Mouse (Mus musculus): ENCODE data around the gene Phtf2.

DNA sequence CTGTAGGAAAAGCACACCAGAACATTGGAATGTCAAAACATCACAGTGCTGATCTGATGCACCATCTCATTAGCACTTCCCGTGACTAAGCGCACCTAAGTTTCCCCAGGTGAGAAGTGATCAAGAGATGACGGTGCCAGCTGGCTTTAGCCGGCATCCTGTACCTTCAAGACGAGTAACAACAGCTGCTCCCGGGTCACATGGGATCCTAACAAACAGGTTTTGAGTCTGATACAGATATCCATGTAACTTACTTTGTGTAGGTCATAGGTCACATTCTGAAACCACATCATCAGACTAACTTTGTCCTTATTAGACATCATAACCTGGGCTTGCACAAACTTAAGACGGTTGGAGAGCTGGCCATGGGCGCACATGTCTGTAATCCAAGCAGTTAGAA lies 133.1 kb downstream of the Phtf2 start:
- no peak for TF ChIP-seq POLR2A (IDR thresholded peaks at IDR 0.05; ENCODE audit: borderline replicate concordance, extremely low read depth, insufficient read depth, insufficient read length, poor library complexity, severe bottlenecking)
- no peak for TF ChIP-seq CTCF (IDR thresholded peaks at IDR 0.05; ENCODE audit: borderline replicate concordance, extremely low read depth, insufficient read depth, insufficient read length)

All from brain, embryonic 14.5 days (tissue).